Mouse (Mus musculus) urinary bladder, adult 2 months (tissue): ENCODE data around the gene Plrg1. TPM values are rescaled to one million over a fixed set of nuclear protein-coding genes. Genes with fewer than 3 reads are reported as not detected.

ENCODE experiments used
- polyA plus RNA-seq: library from polyadenylated mRNA; depleted of rRNA; stranded (reverse); fragments of >200 nt; gene quantifications from 2 replicates; pipeline ENCODE4 v1.2.3, GENCODE M21; 2012; rRNA removed

Plrg1 gene
- polyA plus RNA-seq, 1 experiment: 52.4 TPM

Other genes starting within 250 kb of the Plrg1 start
- gene Rbm46, start 179.0 kb upstream of the Plrg1 start, polyA plus RNA-seq: 1.0 and 1.1 TPM in 2 replicates
- gene Lrat, start 151.5 kb upstream of the Plrg1 start, polyA plus RNA-seq: 1.5 and 1.7 TPM in 2 replicates
- 0.44 TPM in 1 of 2 replicates, not detected in the other for gene Fgg, start 47.8 kb upstream of the Plrg1 start, polyA plus RNA-seq
- gene Fga, start 29.4 kb upstream of the Plrg1 start, polyA plus RNA-seq: 0.27 TPM in 1 of 2 replicates, not detected in the other
- gene Fgb, start 5.7 kb upstream of the Plrg1 start, polyA plus RNA-seq: 0.01 and 0.25 TPM in 2 replicates
- gene Dchs2, start 72.4 kb downstream of the Plrg1 start, polyA plus RNA-seq: 0.17 and 0.25 TPM in 2 replicates